Mouse (Mus musculus) spleen, postnatal 14 days (tissue): Measurements from ENCODE around the gene Sptlc3.

Source experiments
- DNase-seq, 2 experiments: peaks; one replicate each; pipeline ENCODE4 v3.0.0; 2021 to 2022; ENCODE audit warnings: low spot score in 2 of 2

Gene Sptlc3

GRCm38 (mm10) chr2:139637861-139638260 is 144.1 kb downstream of the Sptlc3 start:
- DNase-seq: no peak

- no peak for DNase-seq
These were observed 148.2 kb downstream of the Sptlc3 start for GRCm38 (mm10) chr2:139641757-139642385.

- no peak for DNase-seq
These were observed 155.8 kb downstream of the Sptlc3 start for GRCm38 (mm10) chr2:139649518-139649917.

GRCm38 (mm10) chr2:139656750-139657149 is 163.0 kb downstream of the Sptlc3 start:
- no peak for DNase-seq

- DNase-seq: no peak
These were observed 178.1 kb downstream of the Sptlc3 start for GRCm38 (mm10) chr2:139671838-139672237.

- no peak for DNase-seq
These were observed 178.7 kb downstream of the Sptlc3 start for GRCm38 (mm10) chr2:139672371-139672770.

GRCm38 (mm10) chr2:139677065-139677762 is 183.5 kb downstream of the Sptlc3 start:
- no peak for DNase-seq

- no peak for DNase-seq
These were observed 184.1 kb downstream of the Sptlc3 start, which contains the start of gene Ism1 for GRCm38 (mm10) chr2:139677809-139678274. Ism1 (plus strand) TSS chr2:139678178.

- DNase-seq: no peak
These were observed 184.8 kb downstream of the Sptlc3 start for GRCm38 (mm10) chr2:139678275-139679140.

GRCm38 (mm10) chr2:139682540-139682939 is 188.8 kb downstream of the Sptlc3 start:
- DNase-seq: no peak
